Mouse (Mus musculus) right cerebral cortex, adult 2 months (tissue): ENCODE measurements around the gene Serpinf1.
"Not testable (repeated sequence)": the region's sequence is repeated elsewhere in the genome, so short reads cannot be mapped to it uniquely, and the experiment has no call there.

Source experiments
- DNase-seq, 2 experiments: peaks; one replicate each; pipeline ENCODE4 v3.0.0; 2021 to 2022; ENCODE audit warnings: low spot score in 2 of 2

The Serpinf1 gene

GRCm38 (mm10) chr11:75421375-75422012 lies 1.0 kb downstream of the Serpinf1 start:
- DNase-seq, result no peak

GRCm38 (mm10) chr11:75420810-75421374 lies 1.6 kb downstream of the Serpinf1 start:
- no peak for DNase-seq

- DNase-seq, result no peak
Measured at GRCm38 (mm10) chr11:75420037-75420436, 2.5 kb downstream of the Serpinf1 start.

DNA sequence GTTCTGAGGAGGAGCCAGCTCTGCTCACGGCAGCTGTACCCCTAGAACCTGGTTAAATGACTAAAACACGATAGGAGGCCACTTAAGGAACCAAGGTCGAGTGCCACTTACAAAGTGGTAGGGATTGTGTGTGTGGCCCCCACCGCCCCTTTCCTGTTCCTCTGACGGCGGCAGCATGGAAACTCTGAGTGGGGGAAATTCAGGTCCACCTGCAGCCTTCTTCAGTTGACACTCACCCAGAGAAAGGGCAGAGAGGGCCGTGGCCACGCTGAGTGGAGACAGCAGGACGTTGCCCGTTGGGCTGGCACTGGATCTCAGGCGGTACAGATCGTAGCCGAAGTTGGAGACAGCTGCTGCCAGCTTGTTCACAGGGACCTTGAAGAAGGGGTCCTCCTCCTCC lies 6.5 kb downstream of the Serpinf1 start:
- DNase-seq, result no peak

DNA sequence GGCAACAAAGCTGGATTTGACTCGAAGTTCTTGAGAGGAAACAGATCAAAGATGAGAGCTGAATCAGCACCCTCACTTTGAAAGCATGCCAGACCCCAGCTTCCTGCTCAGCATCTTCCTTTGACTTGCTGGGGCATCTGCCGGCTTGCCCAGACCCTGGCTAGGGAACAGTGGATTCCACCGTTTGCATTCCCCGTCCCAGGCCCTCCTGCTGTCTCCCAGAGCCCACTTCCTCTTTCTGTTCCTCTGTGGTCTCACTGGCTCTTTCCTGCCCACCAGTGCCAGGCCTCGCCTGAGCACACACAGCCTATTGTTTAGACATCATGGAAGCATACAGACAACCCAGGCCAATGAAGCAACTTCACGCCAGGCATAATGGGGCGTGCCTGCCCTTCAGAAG lies 7.4 kb downstream of the Serpinf1 start:
- no peak for DNase-seq

DNA sequence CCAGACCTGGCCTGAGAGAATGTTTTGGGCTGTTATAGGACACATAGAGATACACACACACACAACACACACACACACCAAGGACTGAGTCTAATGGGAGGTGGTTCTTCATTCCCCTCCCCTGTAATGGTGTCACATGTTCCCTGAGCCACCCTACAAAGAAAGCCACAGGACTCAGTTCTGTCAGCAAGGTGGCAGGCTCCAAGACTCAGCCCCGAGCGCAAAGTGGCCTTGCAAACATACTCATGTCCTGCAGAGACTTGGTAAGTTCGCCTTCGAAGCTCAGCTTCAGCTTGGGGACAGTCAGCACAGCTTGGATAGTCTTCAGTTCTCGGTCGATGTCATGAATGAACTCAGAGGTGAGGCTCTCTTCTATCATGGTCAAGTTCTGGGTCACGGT lies 11.9 kb downstream of the Serpinf1 start:
- no peak for DNase-seq

DNA sequence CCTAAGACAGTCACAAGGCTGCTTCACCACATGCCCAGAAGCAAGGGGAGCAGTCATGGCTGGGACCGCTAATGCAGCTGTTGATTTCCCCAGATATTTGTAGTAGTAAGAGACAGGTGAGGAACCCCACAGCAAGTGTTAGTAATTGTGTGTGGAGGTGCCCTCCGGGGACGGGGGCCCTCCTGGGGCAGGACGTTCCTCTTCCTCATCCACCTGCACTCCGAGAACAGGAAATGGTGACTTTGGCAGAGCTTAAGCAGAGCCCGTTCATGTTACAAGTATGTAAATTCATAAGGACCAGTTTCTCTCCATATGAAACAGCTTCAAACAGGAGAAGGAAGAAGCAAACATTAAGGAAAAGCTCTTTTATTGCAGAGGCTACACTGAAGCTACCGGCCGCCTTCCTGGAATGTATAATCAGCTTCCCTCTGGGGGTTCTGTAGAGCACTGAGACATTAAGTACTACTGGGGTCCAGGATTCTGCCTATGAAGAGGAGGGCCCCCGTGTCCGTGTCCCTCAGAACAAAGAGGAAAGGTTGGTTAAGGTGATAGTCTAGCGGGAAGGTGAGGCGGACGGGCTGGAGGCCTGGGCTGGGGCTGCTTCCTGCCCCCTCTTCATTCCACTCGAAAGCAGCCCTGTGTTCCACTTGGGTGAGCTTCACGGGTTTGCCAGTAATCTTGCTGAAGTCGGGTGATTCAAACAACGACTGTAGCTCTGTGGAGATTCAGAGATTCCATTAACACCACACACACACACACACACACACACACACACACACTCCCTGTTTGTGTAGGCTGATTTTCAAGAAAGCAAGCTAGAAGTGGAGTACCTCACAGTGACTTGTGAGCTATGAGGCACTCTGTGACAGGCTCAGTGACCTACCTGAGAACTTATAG lies 12.6 kb downstream of the Serpinf1 start:
- DNase-seq, result no peak

- no peak for DNase-seq
Measured at GRCm38 (mm10) chr11:75406865-75407264, 15.6 kb downstream of the Serpinf1 start.

- DNase-seq, result no peak
Measured at GRCm38 (mm10) chr11:75406104-75406503, 16.4 kb downstream of the Serpinf1 start.

- no peak for DNase-seq
Measured at GRCm38 (mm10) chr11:75404801-75405200, 17.7 kb downstream of the Serpinf1 start.

DNA sequence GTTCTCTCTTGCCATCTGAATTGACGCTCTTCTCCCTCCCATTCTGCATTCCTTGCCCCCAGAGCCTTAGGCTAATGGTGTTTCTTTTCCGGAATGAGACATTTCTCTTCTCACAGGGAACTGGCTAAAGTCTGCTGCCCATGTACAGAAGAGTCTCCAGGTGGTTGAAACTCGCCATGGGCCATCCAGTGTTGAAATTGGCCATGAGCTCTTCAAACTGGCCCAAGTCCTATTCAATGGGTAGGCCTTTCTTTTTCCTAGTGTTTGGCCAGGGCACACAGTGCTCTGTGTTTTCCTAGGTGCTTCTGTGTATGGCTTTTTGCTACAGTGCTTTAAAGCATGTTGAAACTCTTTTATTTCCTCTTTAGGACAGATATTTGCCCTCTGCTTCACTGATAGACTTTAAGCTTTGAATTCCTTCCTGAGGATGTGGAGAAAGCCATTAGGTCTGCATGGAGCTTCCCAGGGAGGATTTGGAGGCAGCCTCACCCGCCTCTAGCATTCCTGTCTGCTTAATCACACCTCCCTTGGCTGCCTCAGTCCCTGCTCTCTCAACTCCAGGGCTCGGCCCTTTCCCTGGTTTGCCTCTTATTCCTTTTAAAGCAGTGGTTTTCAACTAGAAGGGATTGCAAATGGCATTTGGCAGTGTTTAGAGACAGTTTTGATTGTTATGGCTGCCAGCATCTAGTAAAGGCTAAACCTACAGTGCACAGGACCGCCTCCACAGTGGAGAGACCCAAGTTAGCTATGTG lies 19.0 kb downstream of the Serpinf1 start:
- no peak for DNase-seq

DNA sequence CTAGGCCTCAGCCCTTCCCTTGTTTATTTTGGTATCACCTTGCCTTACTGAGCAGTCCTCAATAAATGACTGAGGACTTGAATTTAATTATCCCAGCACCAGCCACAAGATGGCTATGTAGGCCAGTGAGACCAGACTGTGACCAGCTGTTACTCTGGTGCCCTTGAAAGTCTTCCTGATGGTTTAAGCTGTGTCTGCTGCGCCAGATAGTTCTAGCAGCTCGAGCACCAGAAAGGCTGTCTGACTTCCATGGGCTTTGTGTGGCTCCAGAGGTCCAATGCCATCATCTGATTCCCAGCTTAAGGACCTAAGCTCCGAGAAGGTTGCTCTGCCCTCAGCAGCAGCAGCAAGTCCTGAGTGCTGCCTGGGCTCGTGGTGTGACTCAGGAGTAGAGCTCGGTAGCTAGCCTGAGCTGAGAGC lies 20.2 kb downstream of the Serpinf1 start:
- peak; percentile 45 to 66 for DNase-seq

- DNase-seq, result peak in 1 of 2 experiments; percentile 45
Measured at GRCm38 (mm10) chr11:75400099-75400498, 22.4 kb downstream of the Serpinf1 start.

DNA sequence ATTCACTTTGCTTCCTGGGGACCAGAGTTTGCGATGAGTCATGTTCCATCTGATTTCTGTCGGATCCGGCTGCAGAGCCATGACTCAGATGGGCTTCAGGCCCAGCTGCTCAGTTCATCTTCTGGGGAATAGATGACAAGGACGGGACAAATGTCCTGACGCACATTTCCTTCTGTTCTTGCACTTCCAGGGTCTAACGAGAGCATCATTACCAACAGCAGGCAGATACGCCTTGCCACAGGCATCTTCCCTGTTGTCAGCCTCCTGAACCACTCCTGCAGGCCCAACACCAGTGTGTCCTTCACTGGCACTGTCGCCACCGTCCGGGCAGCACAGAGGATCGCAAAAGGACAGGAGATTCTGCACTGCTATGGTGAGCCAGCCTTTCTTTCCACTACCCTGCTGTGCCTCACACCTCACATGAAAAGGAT lies 23.1 kb downstream of the Serpinf1 start:
- peak; percentile 57 to 65 for DNase-seq

- DNase-seq, result no peak
Measured at GRCm38 (mm10) chr11:75397452-75397851, 25.0 kb downstream of the Serpinf1 start.

GRCm38 (mm10) chr11:75395611-75396010 lies 26.9 kb downstream of the Serpinf1 start:
- DNase-seq, result no peak

DNA sequence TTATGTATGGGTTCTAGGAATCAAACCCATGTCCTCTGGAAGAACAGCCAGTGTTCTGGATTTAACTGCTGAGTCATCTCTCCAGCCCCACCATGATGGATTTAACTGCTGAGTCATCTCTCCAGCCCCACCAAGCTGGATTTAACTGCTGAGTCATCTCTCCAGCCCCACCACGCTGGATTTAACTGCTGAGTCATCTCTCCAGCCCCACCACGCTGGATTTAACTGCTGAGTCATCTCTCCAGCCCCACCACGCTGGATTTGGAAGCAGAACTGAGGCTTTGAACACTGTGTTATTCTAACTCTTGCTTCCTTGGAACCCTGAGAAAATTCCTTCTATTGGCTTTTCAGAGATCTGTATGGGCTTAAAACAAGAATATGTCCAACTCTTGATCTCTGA lies 39.0 kb downstream of the Serpinf1 start:
- not testable (repeated sequence) for DNase-seq

DNA sequence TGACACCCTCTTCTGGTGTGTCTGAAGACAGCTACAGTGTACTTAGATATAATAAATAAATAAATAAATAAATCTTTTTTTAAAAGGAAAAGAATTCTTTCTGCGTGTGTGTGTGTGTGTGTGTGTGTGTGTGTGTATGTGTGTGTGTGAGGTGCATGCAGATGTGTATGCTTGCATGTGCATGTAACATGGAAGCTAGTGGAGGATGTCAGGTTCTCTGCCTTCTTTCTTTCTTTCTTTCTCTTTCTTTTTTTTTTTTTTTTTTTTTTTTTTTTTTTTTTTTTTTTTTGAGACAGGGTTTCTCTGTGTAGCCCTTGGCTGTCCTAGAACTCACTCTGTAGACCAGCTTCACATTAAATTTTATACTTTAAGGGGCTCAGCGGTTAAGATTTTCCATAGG lies 43.7 kb downstream of the Serpinf1 start:
- not testable (repeated sequence) for DNase-seq

- DNase-seq, result no peak
Measured at GRCm38 (mm10) chr11:75377125-75377524, 45.4 kb downstream of the Serpinf1 start.
